Mouse (Mus musculus) midbrain, embryonic 10.5 days (tissue): ENCODE measurements at regions not wholly inside any gene's neighbourhood (a gene's known extent, or its start where the extent isn't known, plus 50 kb on each side); places are given as distances from the start of the nearest gene placed in this dataset.

Source experiments
- DNase-seq: peaks from one replicate; pipeline ENCODE4 v3.0.0-alpha.2; 2017; ENCODE audit warnings: low spot score
- H3K27ac ChIP-seq: fragments of 300-500 bp; sonication (generic); replicated peaks from 2 replicates; pipeline ENCODE4 v1.5.1; 2016; ENCODE audit warnings: mild to moderate bottlenecking
- H3K27me3 ChIP-seq: fragments of 300-500 bp; sonication (generic); 2 replicates; pipeline ENCODE4 v1.6.1; 2016; ENCODE audit warnings: low read depth, mild to moderate bottlenecking; ENCODE audit not compliant: poor library complexity, severe bottlenecking
- H3K36me3 ChIP-seq: fragments of 300-500 bp; sonication (generic); 2 replicates; pipeline ENCODE4 v1.6.1; 2016; ENCODE audit warnings: mild to moderate bottlenecking, moderate library complexity
- H3K4me1 ChIP-seq: fragments of 300-500 bp; sonication (generic); 2 replicates; pipeline ENCODE4 v1.6.1; 2016
- H3K4me3 ChIP-seq: fragments of 300-500 bp; sonication (generic); 2 replicates; pipeline ENCODE4 v1.5.1; 2016; ENCODE audit warnings: mild to moderate bottlenecking, moderate library complexity
- H3K9me3 ChIP-seq: fragments of 300-500 bp; sonication (generic); replicated peaks from 2 replicates; pipeline ENCODE4 v1.6.1; 2016; ENCODE audit warnings: mild to moderate bottlenecking
- WGBS: fragments of 180-500 bp; shearing (Covaris S2); methylation state at CpG from one replicate; pipeline ENCODE4 v1.1.7; 2016; 5-methylcytosine and 5-hydroxymethylcytosine counted together

GRCm38 (mm10) chr9:113248703-113249274 is 459.3 kb downstream of the Pdcd6ip start:
- H3K27ac ChIP-seq: no peak overlapping the region
- 79% methylated on average over 12 of the region's 12 CpGs for WGBS
- no peak for DNase-seq
- no peak overlapping the region for H3K4me3 ChIP-seq
- H3K36me3 ChIP-seq: no peaks in the 10 kb centered on the region
- H3K9me3 ChIP-seq: no peaks in the 10 kb centered on the region
- no peaks in the 10 kb centered on the region for H3K27me3 ChIP-seq
- H3K4me1 ChIP-seq: no peaks in the 10 kb centered on the region

DNA sequence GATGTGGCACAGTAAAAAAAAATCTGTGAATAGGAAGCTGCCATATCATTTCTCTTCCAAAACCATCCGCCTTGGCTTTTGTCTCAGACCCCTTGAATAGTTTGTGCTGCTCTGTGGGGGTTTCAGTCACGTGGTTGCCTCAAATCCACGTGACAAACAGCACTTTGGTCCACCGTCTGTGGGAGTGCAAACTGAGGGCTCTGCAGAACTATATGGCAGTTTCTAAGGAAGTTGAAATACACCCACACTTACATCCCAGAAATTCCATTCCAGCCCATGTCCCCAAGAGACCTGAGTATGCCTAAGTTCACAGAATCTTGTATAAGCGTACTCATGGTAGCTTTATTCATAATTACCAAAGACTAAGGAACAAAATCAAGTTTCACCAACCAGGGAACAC is 460.1 kb downstream of the Pdcd6ip start:
- Histone ChIP-seq H3K4me3 (no peak overlapping the region), H3K27me3 (no peaks in the 10 kb centered on the region), H3K27ac (no peak overlapping the region), H3K4me1 (no peaks in the 10 kb centered on the region), H3K36me3 (no peaks in the 10 kb centered on the region), H3K9me3 (no peaks in the 10 kb centered on the region)
- DNase-seq: no peak
- WGBS: 70% methylated on average over 5 of the region's 5 CpGs

GRCm38 (mm10) chr9:113243870-113244269 is 464.2 kb downstream of the Pdcd6ip start:
- no peak overlapping the region for H3K27ac ChIP-seq
- no peak overlapping the region for H3K4me3 ChIP-seq
- no peaks in the 10 kb centered on the region for H3K27me3 ChIP-seq
- H3K4me1 ChIP-seq: no peaks in the 10 kb centered on the region
- no peaks in the 10 kb centered on the region for H3K9me3 ChIP-seq
- no peaks in the 10 kb centered on the region for H3K36me3 ChIP-seq
- WGBS: 96% methylated on average over 2 of the region's 2 CpGs
- no peak for DNase-seq

GRCm38 (mm10) chr9:113233370-113233769 is 474.7 kb downstream of the Pdcd6ip start:
- no peak overlapping the region for H3K27ac ChIP-seq
- no peak for DNase-seq
- WGBS: 94% methylated on average over 1 of the region's 1 CpGs
- H3K27me3 ChIP-seq: no peaks in the 10 kb centered on the region
- H3K36me3 ChIP-seq: no peaks in the 10 kb centered on the region
- no peak overlapping the region for H3K4me3 ChIP-seq
- no peaks in the 10 kb centered on the region for H3K4me1 ChIP-seq
- H3K9me3 ChIP-seq: no peaks in the 10 kb centered on the region

DNA sequence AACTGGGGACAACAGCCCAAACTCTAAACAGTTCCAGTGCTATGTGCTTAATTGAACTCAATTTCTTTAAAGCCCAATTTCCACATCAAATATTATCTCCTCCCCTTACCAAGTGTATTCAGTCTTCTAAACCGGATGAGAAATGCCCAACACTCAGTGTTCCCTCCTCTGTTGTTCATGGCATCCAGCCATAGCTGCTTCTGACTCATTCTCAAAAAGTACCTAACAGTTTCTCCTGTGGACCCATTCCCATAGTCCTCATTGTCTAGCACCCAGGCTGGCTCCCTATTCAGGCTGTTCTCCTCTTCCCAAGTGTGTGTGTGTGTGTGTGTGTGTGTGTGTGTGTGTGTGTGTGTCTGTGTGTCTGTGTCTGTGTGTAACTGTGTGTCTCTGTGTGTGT is 478.7 kb downstream of the Pdcd6ip start:
- no peaks in the 10 kb centered on the region for H3K36me3 ChIP-seq
- no peaks in the 10 kb centered on the region for H3K27me3 ChIP-seq
- no peaks in the 10 kb centered on the region for H3K9me3 ChIP-seq
- DNase-seq: no peak
- no peak overlapping the region for H3K27ac ChIP-seq
- H3K4me1 ChIP-seq: no peaks in the 10 kb centered on the region
- H3K4me3 ChIP-seq: no peak overlapping the region
- WGBS: 95% methylated on average over 1 of the region's 1 CpGs

DNA sequence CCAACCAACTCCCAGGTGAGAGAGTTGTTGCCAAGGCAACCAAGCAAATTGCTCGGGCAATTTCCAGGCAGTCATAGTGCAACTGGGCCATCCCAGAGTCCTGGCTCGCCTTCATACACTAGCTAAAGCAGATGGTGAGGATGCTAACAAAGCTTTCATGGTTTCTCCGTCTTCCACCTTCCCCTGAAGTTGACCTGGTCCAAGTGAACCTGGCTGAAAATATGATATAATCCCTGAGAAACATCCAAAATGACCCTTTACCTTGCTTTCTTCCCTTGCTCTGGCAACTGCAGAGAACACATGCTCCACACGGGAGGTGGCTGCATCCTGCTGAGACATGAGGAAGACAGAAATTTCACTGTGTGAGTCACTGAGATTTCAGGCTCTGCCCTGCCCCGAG is 494.1 kb downstream of the Pdcd6ip start:
- no peak for DNase-seq
- H3K9me3 ChIP-seq: no peaks in the 10 kb centered on the region
- H3K36me3 ChIP-seq: no peaks in the 10 kb centered on the region
- WGBS: 84% methylated on average over 5 of the region's 5 CpGs
- no peak overlapping the region for H3K27ac ChIP-seq
- H3K27me3 ChIP-seq: no peaks in the 10 kb centered on the region
- H3K4me3 ChIP-seq: no peak overlapping the region
- no peaks in the 10 kb centered on the region for H3K4me1 ChIP-seq

DNA sequence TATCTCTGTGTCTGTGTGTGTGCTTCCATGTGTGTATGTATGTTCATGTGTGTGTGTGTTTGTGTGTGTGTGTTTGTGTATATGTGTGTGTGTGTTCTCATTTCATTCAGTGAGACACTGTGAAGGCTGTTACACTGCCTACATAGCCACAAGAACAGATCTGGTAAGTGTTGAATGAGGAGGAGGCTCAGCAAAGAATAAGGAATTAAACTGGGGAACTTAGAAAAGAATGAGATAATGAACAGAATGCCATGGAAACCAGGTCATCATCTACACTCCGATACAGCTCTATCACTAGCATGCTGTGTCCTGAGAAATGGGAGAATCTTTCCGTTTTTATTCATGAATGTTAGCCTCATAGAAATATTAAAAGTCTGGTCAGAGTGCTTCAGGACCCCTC is 495.7 kb downstream of the Pdcd6ip start:
- DNase-seq: no peak
- Histone ChIP-seq H3K36me3 (no peaks in the 10 kb centered on the region), H3K9me3 (no peaks in the 10 kb centered on the region), H3K4me1 (no peaks in the 10 kb centered on the region), H3K4me3 (no peak overlapping the region), H3K27me3 (no peaks in the 10 kb centered on the region), H3K27ac (no peak overlapping the region)
- 79% methylated on average over 2 of the region's 2 CpGs for WGBS

GRCm38 (mm10) chr9:113208181-113208580 is 499.9 kb downstream of the Pdcd6ip start:
- no peaks in the 10 kb centered on the region for H3K9me3 ChIP-seq
- H3K27me3 ChIP-seq: no peaks in the 10 kb centered on the region
- no peak overlapping the region for H3K4me3 ChIP-seq
- H3K36me3 ChIP-seq: no peaks in the 10 kb centered on the region
- no peaks in the 10 kb centered on the region for H3K4me1 ChIP-seq
- DNase-seq: no peak
- H3K27ac ChIP-seq: no peak overlapping the region
- WGBS: 86% methylated on average over 4 of the region's 4 CpGs

DNA sequence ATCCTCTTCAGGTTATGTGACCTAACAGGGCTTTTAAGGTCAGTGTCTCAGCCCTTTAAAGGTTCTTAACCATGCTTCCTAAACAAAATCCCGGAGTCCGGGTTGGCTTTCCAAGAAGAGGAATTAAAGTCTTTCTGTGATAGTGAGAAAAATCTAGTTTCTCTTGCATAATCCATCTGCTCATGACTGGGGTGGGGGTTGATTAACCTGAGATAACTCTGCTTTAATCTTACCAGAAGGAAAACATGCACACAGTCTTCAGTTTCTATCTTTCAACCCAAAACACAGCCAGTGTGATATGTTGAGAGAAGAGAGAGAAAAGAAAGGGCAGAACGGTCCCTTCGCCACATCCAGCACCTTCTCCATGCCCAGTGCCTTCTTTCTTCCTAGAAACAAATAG is 508.8 kb downstream of the Pdcd6ip start:
- no peaks in the 10 kb centered on the region for H3K36me3 ChIP-seq
- H3K4me1 ChIP-seq: no peaks in the 10 kb centered on the region
- no peak for DNase-seq
- WGBS: 88% methylated on average over 4 of the region's 4 CpGs
- H3K27ac ChIP-seq: no peak overlapping the region
- H3K27me3 ChIP-seq: no peaks in the 10 kb centered on the region
- no peak overlapping the region for H3K4me3 ChIP-seq
- no peaks in the 10 kb centered on the region for H3K9me3 ChIP-seq

DNA sequence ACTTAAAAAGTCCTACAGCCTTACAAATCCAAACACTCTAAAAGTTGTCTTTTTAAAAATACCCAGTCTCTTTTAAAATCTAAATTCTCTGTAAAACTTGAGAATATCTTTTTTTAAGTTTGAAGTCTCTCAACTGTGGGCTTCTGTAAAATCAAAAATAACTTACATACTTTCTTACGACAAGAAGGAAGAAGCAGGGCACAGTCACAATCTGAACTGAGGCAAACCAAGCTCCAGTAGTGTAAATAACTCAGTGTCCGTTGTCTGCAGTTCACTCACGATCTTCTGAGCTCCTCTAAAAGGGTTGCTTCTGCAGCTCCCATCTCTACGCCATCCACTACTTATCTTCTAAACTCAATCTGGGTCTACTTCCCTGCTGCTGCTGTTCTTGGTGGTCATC is 512.5 kb downstream of the Pdcd6ip start:
- H3K4me3 ChIP-seq: no peak overlapping the region
- no peak for DNase-seq
- WGBS: 91% methylated on average over 4 of the region's 4 CpGs
- no peaks in the 10 kb centered on the region for H3K9me3 ChIP-seq
- no peak overlapping the region for H3K27ac ChIP-seq
- H3K36me3 ChIP-seq: no peaks in the 10 kb centered on the region
- no peaks in the 10 kb centered on the region for H3K27me3 ChIP-seq
- H3K4me1 ChIP-seq: no peaks in the 10 kb centered on the region

DNA sequence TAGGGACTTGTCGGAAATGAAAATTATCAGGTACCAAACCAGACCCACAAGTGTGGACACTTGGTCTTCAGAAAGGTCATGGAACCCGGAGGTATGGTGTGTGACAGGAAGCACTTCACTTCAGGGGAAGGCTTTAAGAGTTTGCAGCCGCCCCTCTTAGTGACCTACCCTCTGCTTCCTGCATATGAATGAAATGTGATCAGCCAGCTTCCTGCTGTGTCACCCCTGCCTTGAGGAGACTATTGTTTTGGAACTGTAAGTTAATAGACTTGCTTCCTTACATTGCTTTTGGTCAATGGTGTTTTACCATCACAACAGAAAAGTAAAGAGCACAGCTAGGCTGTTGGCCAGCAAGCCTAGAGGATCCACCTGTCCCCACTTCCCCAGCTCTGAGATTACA is 515.3 kb downstream of the Pdcd6ip start:
- Histone ChIP-seq H3K27me3 (no peaks in the 10 kb centered on the region), H3K27ac (no peak overlapping the region), H3K4me1 (no peaks in the 10 kb centered on the region), H3K4me3 (no peak overlapping the region), H3K36me3 (no peaks in the 10 kb centered on the region), H3K9me3 (no peaks in the 10 kb centered on the region)
- DNase-seq: no peak
- WGBS: 65% methylated on average over 3 of the region's 3 CpGs

DNA sequence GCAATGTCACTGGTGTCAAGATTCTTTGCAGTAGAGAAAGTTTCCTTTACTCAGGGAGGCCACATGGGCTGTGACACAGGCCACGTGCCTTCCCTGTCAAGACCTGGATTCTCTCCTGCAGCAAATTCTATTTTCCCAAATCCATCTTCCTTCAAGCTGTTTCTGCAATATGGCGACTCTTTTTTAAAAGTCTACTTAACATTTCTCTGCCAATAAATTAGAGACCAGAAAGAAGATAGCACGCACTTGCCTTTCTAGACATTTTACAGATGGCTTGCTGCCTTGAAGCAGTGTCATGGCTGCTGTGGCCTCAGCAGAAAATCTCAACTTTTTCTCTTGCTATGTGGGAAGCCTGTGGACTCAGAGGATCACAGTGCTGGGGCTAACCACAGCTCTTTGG is 516.9 kb downstream of the Pdcd6ip start:
- no peaks in the 10 kb centered on the region for H3K36me3 ChIP-seq
- no peak for DNase-seq
- no peak overlapping the region for H3K27ac ChIP-seq
- no peaks in the 10 kb centered on the region for H3K9me3 ChIP-seq
- H3K4me1 ChIP-seq: no peaks in the 10 kb centered on the region
- 94% methylated on average over 3 of the region's 3 CpGs for WGBS
- H3K27me3 ChIP-seq: no peaks in the 10 kb centered on the region
- no peak overlapping the region for H3K4me3 ChIP-seq

- no peak overlapping the region for H3K27ac ChIP-seq
- WGBS: 84% methylated on average over 8 of the region's 8 CpGs
- H3K4me3 ChIP-seq: no peak overlapping the region
- no peak for DNase-seq
- H3K9me3 ChIP-seq: no peaks in the 10 kb centered on the region
- no peaks in the 10 kb centered on the region for H3K27me3 ChIP-seq
- no peaks in the 10 kb centered on the region for H3K4me1 ChIP-seq
- no peaks in the 10 kb centered on the region for H3K36me3 ChIP-seq
Measured at GRCm38 (mm10) chr9:113181182-113181581, 526.9 kb downstream of the Pdcd6ip start.

GRCm38 (mm10) chr9:113177918-113178235 is 530.2 kb downstream of the Pdcd6ip start:
- Histone ChIP-seq H3K4me1 (no peaks in the 10 kb centered on the region), H3K27me3 (no peaks in the 10 kb centered on the region), H3K27ac (no peak overlapping the region), H3K4me3 (no peak overlapping the region), H3K9me3 (no peaks in the 10 kb centered on the region), H3K36me3 (no peaks in the 10 kb centered on the region)
- DNase-seq: no peak
- 95% methylated on average over 4 of the region's 4 CpGs for WGBS
